Mouse (Mus musculus) neural tube, embryonic 15.5 days (tissue): ENCODE data around the gene Lmo1. TPM values are rescaled to one million over a fixed set of nuclear protein-coding genes. Genes with fewer than 3 reads are reported as not detected.
A peak's percentile ranks its signal among the peaks of the same experiment; 100 is the strongest.
"Not testable (repeated sequence)": the region's sequence is repeated elsewhere in the genome, so short reads cannot be mapped to it uniquely, and the experiment has no call there.

Source experiments
- ATAC-seq: fragments of 200-750 bp; cut with Nextera tagmentation; 2 replicates; pipeline ENCODE4 v1.8.0; 2017; ENCODE audit warnings: mild to moderate bottlenecking, moderate TSS enrichment, moderate library complexity; ENCODE audit not compliant: low FRiP score
- H3K27ac ChIP-seq: fragments of 300-500 bp; sonication (generic); replicated peaks from 2 replicates; pipeline ENCODE4 v1.5.1; 2015; ENCODE audit warnings: mild to moderate bottlenecking, inconsistent platforms
- H3K27me3 ChIP-seq: fragments of 300-500 bp; sonication (generic); replicated peaks from 2 replicates; pipeline ENCODE4 v1.6.1; 2015; ENCODE audit warnings: inconsistent platforms
- H3K36me3 ChIP-seq: fragments of 300-500 bp; sonication (generic); 2 replicates; pipeline ENCODE4 v1.6.1; 2015; ENCODE audit warnings: inconsistent platforms
- H3K4me1 ChIP-seq: fragments of 300-500 bp; sonication (generic); 2 replicates; pipeline ENCODE4 v1.6.1; 2015; ENCODE audit warnings: inconsistent platforms
- H3K4me2 ChIP-seq: fragments of 300-500 bp; sonication (generic); 2 replicates; pipeline ENCODE4 v1.6.1; 2015; ENCODE audit warnings: inconsistent platforms, mild to moderate bottlenecking, moderate library complexity
- H3K4me3 ChIP-seq: fragments of 300-500 bp; sonication (generic); replicated peaks from 2 replicates; pipeline ENCODE4 v1.5.1; 2015; ENCODE audit warnings: mild to moderate bottlenecking, inconsistent platforms
- H3K9ac ChIP-seq: fragments of 300-500 bp; sonication (generic); replicated peaks from 2 replicates; pipeline ENCODE4 v1.6.1; 2015; ENCODE audit warnings: mild to moderate bottlenecking, inconsistent platforms
- H3K9me3 ChIP-seq: fragments of 300-500 bp; sonication (generic); replicated peaks from 2 replicates; pipeline ENCODE4 v1.6.1; 2016; ENCODE audit warnings: inconsistent platforms
- WGBS: fragments of 180-500 bp; shearing (Covaris S2); methylation state at CpG from one replicate; pipeline ENCODE4 v1.1.7; 2015; ENCODE audit warnings: mixed read lengths; 5-methylcytosine and 5-hydroxymethylcytosine counted together
- polyA plus RNA-seq: library from polyadenylated mRNA; unstranded; fragments of >200 nt; fragmentation: Nextera tagmentation; extraction: Ambion mirVana; gene quantifications from 2 replicates; pipeline ENCODE4 v1.2.1, GENCODE M21; 2015

Gene Lmo1
- polyA plus RNA-seq, 1 experiment from 2014 or later, result 37.1 TPM

- Histone ChIP-seq H3K36me3 (no peaks in the 10 kb centered on the region), H3K27me3 (peaks cover 3% of the 10 kb centered on the region; the same call in 1 of the 2 replicates), H3K27ac (no peak overlapping the region), H3K9ac (no peak overlapping the region), H3K9me3 (no peaks in the 10 kb centered on the region), H3K4me1 (no peaks in the 10 kb centered on the region), H3K4me3 (no peak overlapping the region), H3K4me2 (no peak overlapping the region)
- WGBS, result 26% methylated on average over 6 of the region's 6 CpGs
- ATAC-seq, result peak; percentile 45; the same call in 1 of the 2 replicates
Observed at GRCm38 (mm10) chr7:109098145-109099018, 76.6 kb downstream of the Lmo1 start.

- ATAC-seq, result no peak
- 84% methylated on average over 7 of the region's 7 CpGs for WGBS
- H3K36me3 ChIP-seq, result no peaks in the 10 kb centered on the region
Observed at GRCm38 (mm10) chr7:109097203-109097602, 77.8 kb downstream of the Lmo1 start.

GRCm38 (mm10) chr7:109096618-109097017 lies 78.4 kb downstream of the Lmo1 start:
- WGBS, result 87% methylated on average over 4 of the region's 4 CpGs
- no peak overlapping the region for H3K4me2 ChIP-seq
- H3K9me3 ChIP-seq, result no peaks in the 10 kb centered on the region
- peaks cover 3% of the 10 kb centered on the region; the same call in 1 of the 2 replicates for H3K27me3 ChIP-seq
- no peak overlapping the region for H3K9ac ChIP-seq
- no peak for ATAC-seq
- H3K4me3 ChIP-seq, result no peak overlapping the region
- H3K27ac ChIP-seq, result no peak overlapping the region
- H3K36me3 ChIP-seq, result no peaks in the 10 kb centered on the region
- H3K4me1 ChIP-seq, result no peaks in the 10 kb centered on the region

More at GRCm38 (mm10) chr7:109097203-109097602, 77.8 kb downstream of the Lmo1 start:
- Histone ChIP-seq H3K4me2 (no peak overlapping the region), H3K9me3 (no peaks in the 10 kb centered on the region), H3K27ac (no peak overlapping the region), H3K27me3 (peaks cover 3% of the 10 kb centered on the region; the same call in 1 of the 2 replicates), H3K4me3 (no peak overlapping the region), H3K9ac (no peak overlapping the region), H3K4me1 (no peaks in the 10 kb centered on the region)

- Histone ChIP-seq H3K4me2 (no peak overlapping the region), H3K4me3 (no peak overlapping the region), H3K9ac (no peak overlapping the region), H3K27me3 (no peaks in the 10 kb centered on the region), H3K36me3 (no peaks in the 10 kb centered on the region), H3K27ac (no peak overlapping the region), H3K9me3 (no peaks in the 10 kb centered on the region), H3K4me1 (no peaks in the 10 kb centered on the region)
- ATAC-seq, result no peak
- WGBS, result no CpG with 5 or more reads among the region's 7 CpGs
Observed at GRCm38 (mm10) chr7:109094294-109094693, 80.7 kb downstream of the Lmo1 start.

GRCm38 (mm10) chr7:109091316-109091715 lies 83.7 kb downstream of the Lmo1 start:
- not testable (repeated sequence) for H3K9ac ChIP-seq, ATAC-seq, H3K36me3 ChIP-seq, H3K27ac ChIP-seq, H3K4me1 ChIP-seq, H3K4me2 ChIP-seq, H3K9me3 ChIP-seq, H3K4me3 ChIP-seq, H3K27me3 ChIP-seq
- WGBS, result no CpG with 5 or more reads among the region's 2 CpGs

Other genes starting within 250 kb of the Lmo1 start
- gene Nlrp10, start 245.0 kb downstream of the Lmo1 start, polyA plus RNA-seq, result 0.04 TPM in 1 of 2 replicates, not detected in the other
- 70.0 and 75.9 TPM in 2 replicates for gene Eif3f, start 240.8 kb downstream of the Lmo1 start, polyA plus RNA-seq
- 29.8 and 37.6 TPM in 2 replicates for gene Tub, start 224.9 kb downstream of the Lmo1 start, polyA plus RNA-seq
- gene Ric3, start 91.9 kb downstream of the Lmo1 start, polyA plus RNA-seq, result 27.9 and 35.2 TPM in 2 replicates